Mouse (Mus musculus): ENCODE measurements around the gene Polr2l. TPM values are rescaled to one million over a fixed set of nuclear protein-coding genes. Genes with fewer than 3 reads are reported as not detected.

Gene Polr2l
- 41.5 and 47.6 TPM in 2 replicates for polyA plus RNA-seq (2012; rRNA removed)

DNA sequence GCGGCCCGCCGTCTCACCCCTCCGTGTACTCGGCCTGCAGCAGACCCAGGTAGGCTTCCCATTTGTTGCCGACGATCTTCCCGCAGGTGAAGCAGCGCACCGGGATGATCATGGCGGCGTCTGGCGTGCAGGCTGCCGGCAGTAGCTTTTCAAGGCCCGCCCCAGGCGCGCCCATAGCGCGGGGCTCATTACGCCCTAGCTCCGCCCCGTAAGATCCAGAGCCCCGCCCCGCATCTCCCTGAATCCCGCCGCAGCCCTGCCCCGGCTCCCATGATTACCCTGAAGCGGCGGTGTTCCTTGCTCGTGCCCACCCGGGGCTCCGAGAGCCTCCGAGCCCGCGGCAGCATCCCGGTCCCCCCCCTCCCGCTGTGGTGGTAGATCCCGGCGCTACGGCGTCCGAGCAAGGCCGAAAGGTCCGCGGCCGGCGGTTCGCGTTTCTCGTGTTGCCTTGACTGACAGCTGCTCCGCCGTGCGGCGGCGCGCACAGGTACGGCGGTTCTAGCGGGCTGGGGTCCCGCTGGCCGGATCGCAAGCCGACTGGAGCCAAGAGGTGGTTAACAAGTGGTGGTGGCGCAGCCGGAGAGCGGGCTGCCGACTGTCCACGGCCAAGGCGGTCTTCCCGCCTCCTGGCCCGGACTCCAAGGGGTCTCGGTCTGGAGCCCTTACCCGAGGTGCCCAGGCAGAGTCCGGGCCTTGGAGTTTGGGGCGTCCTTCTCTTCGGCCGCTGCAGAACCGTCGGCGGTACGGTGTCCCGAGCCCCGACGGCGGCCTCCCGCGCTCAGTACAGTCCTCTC lies at the start of gene Polr2l, which contains the start of gene Tspan4:
TSS of gene Polr2l (minus strand) at position 122 of the 794 bp plus-strand sequence.
TSS of gene Tspan4 (plus strand) at position 230 of the 794 bp plus-strand sequence.
- DNase-seq (ENCODE audit: extremely low spot score in 1 of 2, low spot score in 1 of 2), result peak in 1 of 2 experiments; percentile 81

DNA sequence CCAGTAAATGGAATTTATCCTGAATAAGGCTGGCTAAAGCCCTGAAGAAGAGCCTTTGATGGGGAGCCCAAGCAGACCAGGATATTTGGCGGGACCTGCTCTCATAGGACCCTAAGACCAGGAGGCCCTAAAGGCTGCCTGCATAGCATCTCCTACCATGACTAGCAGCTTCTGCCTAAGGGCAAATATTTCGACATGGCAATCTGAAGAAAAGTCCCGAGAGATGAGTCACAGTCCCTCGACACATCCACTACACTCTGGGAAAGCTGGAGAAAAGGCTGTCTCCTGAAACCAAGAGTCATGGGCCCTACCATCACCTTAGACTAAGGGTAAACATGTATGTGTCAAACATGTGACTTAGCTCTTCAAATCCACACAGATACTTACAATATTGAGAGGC lies 49.3 kb upstream of the Polr2l start:
- DNase-seq (ENCODE audit: extremely low spot score in 1 of 2, low spot score in 1 of 2), result no peak

DNA sequence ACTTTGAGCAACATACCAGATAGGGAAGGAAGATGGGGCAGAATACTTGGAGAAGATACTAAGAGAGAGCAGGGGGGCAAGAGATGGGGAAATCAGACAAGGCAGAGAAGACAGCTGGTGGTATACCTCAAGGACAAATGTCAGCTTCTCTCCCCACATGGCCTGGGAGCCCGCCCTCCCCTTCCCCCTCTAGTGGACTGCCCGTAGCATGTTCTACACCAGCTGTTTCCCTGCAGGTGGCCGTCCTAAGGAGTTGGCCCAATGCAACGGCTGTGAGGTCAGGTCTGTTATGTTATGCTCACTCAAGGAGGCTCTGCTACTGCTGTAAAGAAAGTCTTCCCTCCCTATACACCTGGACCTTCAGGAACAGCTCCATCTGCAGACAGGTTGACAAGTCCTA lies 48.1 kb upstream of the Polr2l start:
- DNase-seq (ENCODE audit: extremely low spot score in 1 of 2, low spot score in 1 of 2), result no peak

DNA sequence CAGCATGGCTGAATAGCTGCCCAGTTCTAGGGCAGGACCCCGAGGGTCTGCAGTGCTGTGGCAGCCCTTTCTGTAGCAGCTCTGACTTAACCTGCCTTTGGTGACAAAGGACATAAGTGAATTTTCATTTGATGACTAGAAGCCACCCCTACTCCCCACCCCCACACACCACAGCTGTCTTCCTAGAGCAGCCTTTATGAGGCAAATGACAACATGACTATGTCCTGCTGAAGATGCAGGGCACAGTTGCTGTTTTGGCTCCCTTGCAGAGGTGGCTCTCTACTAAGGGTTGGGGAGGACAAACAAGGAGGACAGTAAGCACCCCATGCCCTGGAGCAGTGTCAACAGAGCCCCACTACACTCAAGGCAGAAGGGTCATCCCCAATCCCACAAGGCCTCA lies 44.9 kb upstream of the Polr2l start:
- DNase-seq (ENCODE audit: extremely low spot score in 1 of 2, low spot score in 1 of 2), result no peak

DNA sequence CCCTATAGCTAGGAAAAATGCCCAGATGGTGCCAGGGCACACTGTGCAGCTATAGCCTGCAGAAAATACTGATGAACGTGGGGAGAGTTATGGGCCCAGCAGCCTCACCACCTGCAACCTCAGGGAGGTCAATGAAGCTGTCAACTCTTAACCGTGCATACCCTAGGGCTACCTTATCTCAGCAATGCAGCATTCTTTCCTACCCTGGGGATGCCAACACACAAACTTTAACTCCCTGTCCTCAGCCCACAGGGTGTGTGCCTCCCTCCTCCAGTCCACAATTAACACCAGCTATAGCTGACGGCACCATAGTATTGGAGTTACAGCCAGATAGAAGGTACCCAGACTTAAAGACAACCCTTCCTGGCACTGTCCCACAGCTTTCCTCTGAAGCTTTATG lies 44.0 kb upstream of the Polr2l start:
- DNase-seq (ENCODE audit: extremely low spot score in 1 of 2, low spot score in 1 of 2), result no peak

DNA sequence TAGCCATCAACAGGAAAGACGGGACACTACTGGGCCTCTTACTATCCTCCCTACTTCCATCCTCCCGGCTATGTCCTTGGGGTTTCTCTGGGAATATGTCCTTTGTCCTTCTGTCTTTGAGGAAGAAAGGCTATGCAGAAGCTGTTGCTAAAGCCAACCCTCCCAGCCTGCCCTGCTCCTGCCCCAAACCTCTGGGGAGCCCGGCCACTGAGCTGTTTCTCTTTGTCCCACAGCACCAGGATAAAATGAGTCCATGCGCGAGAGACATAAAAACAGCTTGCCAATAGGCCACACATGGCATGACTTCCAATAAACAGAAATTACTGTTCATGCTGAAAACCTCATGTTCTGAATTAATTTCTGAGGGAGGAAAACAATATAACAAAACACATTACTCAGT lies 43.4 kb upstream of the Polr2l start:
- no peak for DNase-seq (ENCODE audit: extremely low spot score in 1 of 2, low spot score in 1 of 2)

DNA sequence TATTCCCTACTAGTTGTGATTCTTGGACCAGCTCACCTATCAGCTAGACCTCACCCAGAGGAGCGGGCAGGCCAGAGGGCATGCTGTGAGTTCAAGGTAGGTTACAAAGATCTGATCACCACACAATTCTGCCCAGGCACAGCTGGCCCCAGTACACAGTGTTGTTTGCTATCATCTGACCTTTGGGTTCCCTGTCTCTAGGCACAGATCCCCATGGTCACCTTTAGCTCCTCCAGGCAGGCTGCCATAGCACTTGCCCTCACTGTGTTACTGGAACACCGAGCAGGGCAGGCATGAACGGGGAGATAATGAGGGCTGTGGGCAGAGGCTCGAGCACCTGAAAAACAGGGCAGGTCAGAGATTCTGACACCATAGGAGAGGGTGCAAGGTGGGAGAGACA lies 42.7 kb upstream of the Polr2l start:
- DNase-seq (ENCODE audit: extremely low spot score in 1 of 2, low spot score in 1 of 2), result no peak

DNA sequence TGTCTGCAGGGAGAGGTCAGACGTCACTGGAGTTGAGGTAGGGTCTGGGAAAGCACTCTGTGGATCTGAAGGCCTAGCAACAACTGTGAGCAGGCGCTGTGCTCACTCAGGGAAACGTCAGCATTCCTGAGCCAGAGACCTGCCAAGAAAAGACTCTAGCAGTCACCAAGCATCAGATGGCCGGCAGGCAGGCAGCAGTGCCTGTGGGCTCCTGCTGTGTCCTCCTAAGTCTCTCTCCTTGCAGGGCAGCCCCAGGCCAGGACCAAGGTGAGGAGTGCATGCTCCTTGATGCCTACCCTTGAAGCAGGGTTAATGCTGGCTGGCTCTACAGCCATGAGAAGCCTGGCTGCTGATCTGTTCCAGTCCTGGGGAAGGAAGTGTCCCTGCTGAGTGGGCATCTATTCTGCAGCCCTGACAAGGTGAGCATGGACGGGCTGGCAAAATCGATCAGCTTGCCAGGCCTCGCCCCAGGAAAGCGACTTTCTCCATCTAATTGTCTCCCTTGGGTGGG lies 35.8 kb upstream of the Polr2l start:
- no peak for DNase-seq (ENCODE audit: extremely low spot score in 1 of 2, low spot score in 1 of 2)

DNA sequence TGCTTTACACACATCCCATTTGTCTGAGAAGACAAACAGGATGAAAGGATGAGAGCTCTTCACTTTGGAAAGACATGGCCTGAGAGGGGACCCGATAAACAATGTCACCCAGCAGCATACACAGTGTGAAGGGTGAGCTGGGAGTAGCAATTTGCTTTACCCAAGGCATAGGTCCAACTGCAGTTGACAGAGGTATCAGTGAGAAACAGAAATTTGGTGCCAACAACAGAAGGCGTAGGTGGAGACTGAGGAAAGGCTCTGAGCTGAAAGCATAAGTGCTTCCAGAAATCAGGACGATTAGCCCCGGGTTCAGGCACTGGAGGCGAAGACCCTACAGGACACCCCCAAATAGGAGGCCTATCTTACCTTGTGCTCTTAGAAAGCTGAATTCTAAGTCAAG lies 35.3 kb upstream of the Polr2l start:
- DNase-seq (ENCODE audit: extremely low spot score in 1 of 2, low spot score in 1 of 2), result no peak

DNA sequence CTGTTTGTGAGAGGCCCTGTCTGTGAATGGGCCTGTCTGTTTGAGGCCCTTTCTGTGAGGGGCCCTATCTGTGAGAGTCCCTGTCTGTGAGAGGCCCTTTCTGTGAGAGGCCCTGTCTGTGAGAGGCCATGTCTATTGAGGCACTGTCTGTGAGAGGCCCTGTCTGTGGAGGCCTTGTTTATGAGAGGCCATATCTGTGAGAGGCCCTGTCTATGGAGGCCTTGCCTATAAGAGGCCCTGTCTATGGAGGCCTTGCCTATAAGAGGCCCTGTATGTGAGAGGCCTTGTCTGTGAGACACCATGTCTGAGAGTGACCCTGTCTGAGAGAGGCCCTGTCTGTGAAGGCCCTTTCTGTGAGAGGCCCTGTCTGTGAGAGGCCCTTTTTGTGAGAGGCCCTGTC lies 33.2 kb upstream of the Polr2l start:
- no peak for DNase-seq (ENCODE audit: extremely low spot score in 1 of 2, low spot score in 1 of 2)

DNA sequence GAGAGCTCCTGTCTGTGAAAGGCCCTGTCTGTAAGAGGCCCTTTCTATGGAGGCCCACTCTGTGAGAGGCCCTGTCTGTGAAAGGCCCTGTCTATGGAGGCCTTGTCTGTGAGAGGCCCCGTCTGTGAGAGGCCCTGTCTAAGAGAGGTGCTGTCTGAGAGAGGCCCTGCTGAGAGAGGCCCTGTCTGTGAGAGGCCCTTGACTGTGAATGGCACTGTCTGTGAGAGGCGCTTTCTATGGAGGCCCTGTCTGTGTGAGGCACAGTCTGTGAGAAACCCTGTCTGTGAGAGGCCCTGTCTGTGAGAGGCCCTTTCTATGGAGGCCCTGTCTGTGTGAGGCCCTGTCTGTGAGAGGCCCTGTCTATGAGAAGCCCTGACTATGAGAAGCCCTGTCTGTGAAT lies 31.3 kb upstream of the Polr2l start:
- DNase-seq (ENCODE audit: extremely low spot score in 1 of 2, low spot score in 1 of 2), result no peak

DNA sequence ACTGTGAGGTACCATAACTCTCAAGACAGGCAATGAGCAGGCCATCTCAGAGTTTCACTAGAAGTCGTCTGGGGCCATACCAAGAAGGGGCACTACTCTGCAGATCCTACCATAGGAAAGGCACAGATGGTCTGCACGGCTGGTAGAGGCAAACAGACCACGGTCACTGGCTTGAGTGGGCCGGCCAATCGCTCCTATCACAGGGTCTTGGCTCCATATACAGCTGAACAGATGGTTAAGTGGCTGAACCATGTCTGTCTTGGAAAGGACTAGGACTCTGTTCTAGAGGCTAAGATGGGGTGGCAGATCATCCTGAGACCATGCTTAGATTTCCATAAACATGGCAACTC lies 27.6 kb upstream of the Polr2l start:
- no peak for DNase-seq (ENCODE audit: extremely low spot score in 1 of 2, low spot score in 1 of 2)

DNA sequence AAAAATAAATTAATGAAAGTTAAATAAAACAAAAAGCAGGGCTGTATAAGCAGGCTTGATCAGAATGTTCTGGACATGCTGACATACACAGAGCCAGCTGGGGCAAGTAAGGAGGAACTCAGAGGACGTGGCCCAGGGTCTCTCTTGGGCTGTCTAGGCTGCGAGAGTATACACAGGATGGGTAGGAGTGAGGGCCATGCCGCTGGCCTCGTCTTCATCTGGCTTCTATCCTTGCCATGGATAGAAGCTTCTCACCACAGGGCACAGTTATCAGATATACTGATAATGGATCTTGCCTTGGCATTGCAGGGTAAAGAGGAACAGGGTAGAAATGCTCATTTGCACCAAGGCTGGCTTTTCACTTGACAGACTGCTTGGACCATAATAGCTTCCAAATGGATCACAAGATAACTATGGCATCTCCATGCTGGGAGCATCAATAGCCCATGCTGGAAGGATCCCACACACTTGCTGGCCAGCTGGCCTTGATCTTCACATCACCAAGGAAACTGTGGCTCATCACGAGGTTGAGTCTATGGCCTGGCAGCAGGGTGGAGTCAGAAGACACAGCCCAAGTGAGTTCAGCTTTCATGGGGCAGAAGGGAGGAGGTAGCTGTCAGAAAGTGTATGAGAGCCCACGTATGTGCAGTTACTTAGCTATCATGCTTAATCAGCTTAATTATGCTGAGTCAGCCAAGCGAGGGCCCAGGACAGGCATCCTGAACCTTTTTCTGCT lies 27.1 kb upstream of the Polr2l start:
- no peak for DNase-seq (ENCODE audit: extremely low spot score in 1 of 2, low spot score in 1 of 2)

DNA sequence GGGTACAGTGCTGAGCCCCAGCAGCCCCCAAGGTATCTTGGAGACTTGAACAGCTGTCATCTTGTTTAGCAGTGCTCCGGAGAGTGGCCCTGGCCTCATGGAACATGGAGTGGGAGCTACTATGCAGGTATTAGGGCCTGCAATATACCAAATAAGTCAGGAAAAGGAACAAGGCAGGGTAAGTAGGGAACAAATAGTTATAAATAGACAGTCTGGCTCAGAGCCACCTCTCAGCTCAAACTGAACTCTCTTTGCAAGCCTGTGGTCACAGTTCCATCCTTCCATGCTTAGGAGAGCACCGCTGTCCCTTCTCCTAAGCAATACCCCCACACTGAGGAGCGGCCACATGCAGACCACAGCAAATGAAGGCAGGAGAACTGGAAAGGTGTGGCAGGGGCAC lies 22.7 kb upstream of the Polr2l start:
- DNase-seq (ENCODE audit: extremely low spot score in 1 of 2, low spot score in 1 of 2), result peak in 1 of 2 experiments; percentile 41

DNA sequence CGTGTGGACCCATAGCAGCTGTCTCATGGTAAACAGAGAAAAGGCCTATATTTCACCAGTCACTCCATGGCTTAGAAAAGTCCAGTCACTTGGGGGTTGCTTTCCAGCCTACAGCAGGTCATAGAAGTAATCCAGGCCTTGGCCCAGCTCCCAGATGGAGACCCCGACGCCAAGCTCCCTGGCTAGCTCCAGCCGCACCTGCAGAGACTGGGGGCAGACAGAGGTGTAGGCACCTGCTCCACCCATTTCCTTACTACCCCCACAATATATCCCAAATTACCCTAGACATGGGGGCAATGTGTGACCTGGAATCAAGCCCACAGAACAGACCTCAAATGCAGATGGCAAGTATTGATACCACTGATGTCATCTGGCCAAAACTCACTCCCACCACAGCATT lies 21.0 kb upstream of the Polr2l start:
- DNase-seq (ENCODE audit: extremely low spot score in 1 of 2, low spot score in 1 of 2), result no peak

DNA sequence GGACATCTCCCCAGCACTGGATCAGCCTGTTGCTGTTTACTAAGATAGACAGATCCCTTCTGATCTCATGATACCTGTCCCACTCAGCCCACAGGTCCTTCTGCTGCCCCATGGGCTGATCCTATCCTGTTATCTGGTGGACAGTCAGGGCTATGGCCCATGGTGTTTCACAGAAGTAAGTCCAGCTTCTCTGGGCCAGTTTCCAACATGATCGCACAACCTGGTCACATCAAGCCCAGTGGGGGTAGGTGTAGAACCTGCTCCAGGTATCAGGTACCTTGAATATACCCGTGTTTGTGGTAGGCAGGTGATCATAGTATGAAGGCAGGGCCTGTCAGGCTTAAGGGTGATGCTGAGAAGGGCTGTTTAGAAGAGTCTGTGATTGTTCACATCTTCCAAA lies 20.4 kb upstream of the Polr2l start:
- no peak for DNase-seq (ENCODE audit: extremely low spot score in 1 of 2, low spot score in 1 of 2)

DNA sequence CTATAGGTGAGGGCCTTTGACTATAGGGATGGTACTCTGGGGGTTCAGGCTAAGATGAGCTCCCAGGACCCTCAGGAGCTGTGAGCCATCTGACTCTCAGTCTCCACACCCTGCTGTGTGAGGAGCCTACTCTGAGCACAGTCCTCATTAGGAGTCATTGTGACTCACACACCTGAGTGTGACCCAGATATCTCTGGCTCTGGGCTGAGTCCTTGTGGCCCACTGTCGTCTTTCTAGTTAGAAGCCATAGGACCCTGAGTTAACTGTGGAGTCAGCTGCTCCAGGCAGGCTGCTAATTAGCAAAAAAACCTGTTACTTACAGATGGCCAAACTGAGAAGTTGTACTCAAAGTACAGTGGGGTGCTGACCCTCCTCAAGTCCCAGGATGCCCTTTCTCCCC lies 18.8 kb upstream of the Polr2l start:
- DNase-seq (ENCODE audit: extremely low spot score in 1 of 2, low spot score in 1 of 2), result no peak

DNA sequence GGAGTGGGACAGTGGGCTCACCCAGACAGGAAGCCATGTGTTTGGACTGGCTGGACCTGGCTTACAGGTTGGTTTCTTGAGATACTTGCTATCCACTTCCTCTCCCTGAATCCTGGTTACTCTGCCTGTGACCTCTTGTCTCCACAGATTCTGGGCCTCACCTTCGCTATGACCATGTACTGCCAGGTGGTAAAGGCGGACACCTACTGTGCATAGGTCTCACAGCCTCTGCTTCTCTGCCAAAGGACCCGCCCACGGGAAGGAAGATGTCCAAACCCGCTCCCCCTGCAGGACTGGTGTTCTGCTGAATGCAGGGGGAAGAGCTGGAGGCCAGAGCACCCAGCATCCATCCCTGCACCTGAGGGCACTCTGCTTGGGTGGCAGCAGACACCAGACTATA lies 17.8 kb upstream of the Polr2l start:
- DNase-seq (ENCODE audit: extremely low spot score in 1 of 2, low spot score in 1 of 2), result no peak

DNA sequence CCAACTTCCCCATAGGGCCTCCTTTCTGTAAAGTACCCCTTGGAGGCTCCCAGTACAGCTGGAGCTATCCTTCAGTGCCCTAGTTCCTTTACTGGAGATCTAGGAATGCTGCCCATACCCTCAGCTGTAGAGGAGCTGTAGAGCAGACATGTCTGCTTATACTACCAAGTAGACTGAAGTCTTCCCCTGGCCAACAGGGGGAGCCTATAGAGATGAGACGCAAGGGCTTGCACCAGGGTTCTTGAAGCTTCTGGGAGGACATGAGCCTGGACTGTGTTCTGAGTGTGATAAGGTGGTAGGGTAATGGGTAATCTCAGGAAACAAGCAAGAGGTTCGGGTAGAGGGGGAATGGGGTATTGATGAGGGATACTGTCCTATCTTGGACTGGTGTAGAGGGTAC lies 16.2 kb upstream of the Polr2l start:
- DNase-seq (ENCODE audit: extremely low spot score in 1 of 2, low spot score in 1 of 2), result no peak

DNA sequence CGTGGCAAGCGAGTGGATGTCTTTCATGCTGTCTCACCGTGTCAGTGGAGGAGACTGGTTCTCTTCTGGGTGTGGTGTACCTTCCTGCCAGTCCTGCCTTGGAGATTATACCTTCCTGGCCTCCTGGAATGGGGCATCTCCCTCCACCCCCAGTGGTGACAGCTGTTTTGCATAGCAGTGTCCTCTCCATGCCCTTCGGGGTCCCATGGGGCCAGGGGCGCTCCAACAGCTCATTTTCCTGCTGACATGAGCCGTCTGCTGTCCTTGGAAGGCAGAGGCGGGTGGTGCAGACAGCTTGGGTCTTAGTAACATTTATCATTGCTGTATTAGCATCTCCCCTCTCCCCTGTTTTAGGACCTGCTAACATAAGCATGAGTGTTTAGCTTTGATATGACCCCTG lies 12.2 kb upstream of the Polr2l start:
- DNase-seq (ENCODE audit: extremely low spot score in 1 of 2, low spot score in 1 of 2), result no peak

DNA sequence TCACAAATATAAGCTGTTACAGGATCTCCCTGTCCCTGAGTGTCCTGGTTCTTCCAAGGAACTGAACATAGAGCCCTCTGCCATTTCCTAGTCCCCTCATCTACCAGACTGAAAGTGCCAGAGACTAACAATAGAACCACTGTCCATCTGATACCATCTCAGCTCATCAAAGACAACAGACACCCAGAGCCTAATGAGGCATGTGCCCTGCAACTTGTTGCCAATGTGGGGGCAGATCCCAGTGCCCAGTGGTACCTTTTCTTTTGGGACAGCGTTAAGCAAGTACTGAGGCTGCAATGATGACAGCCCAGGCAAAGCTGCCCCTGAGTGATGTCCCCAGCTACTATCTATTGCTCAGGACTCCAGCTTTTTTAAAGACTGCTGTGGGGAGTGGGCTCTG lies 11.3 kb upstream of the Polr2l start:
- DNase-seq (ENCODE audit: extremely low spot score in 1 of 2, low spot score in 1 of 2), result no peak

DNA sequence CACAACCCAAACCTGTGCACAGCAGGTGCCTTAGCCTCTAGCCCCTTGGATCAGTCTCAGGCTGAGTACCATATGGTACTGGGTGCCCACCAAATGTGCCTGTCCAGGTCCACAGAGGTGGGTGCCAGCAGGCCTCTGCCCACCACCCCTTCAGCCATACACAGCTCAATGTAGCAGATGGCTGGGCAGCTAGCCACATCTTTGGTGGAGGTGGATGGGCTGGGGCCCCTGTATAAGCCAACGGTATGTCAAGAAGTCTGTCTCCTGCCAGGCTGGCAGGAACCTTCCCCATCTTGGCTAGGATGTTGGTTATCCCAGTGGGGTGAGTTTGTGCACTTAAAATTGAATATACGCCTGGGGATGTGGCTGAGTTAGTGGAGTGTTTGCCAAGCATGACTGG lies 10.7 kb upstream of the Polr2l start:
- no peak for DNase-seq (ENCODE audit: extremely low spot score in 1 of 2, low spot score in 1 of 2)

Data from frontal cortex, adult 2 months (tissue).